ENCODE assay signal across 8 mouse cellular contexts in genomic region chr17:88626347-88626811, GRCm38 (mm10). TPM values are rescaled to one million over a fixed set of nuclear protein-coding genes. Genes with fewer than 3 reads are reported as not detected.
DNase-seq lines count a peak whose midpoint lies in the region; ATAC-seq and TF ChIP-seq lines count a peak whose summit lies in the region.

No protein-coding gene starts in this region.

- peak; percentile 44 for DNase-seq in limb, embryonic 14.5 days (ENCODE audit: low spot score)
- no peak for DNase-seq in gastrocnemius, adult 18-20 months (ENCODE audit: low spot score)
- no peak for DNase-seq in cerebellum, adult 8-10 months
- DNase-seq in layer of hippocampus, adult 11-12 months (ENCODE audit: low spot score): no peak

- H3K9me3 ChIP-seq in ES-Bruce4 (replicated peaks; ENCODE audit: control insufficient read depth, insufficient read depth, low read length, poor library complexity, severe bottlenecking): no peaks in the 10 kb centered on the region
- no peaks in the 10 kb centered on the region for H3K9me3 ChIP-seq in hindbrain, embryonic 12.5 days (replicated peaks)
- H3K9me3 ChIP-seq in limb, embryonic 14.5 days (ENCODE audit: control insufficient read depth, low read length): no peaks in the 10 kb centered on the region

- H3K9ac ChIP-seq in ES-Bruce4 (ENCODE audit: low read depth, poor library complexity, severe bottlenecking): 0 out of 2 replicates have a peak overlapping the region, but pooled peaks have one; percentile 52
- H3K9ac ChIP-seq in hindbrain, embryonic 12.5 days: no peak overlapping the region
- no peak overlapping the region for H3K9ac ChIP-seq in limb, embryonic 14.5 days (ENCODE audit: low read depth, low read length, severe bottlenecking)

- no peaks in the 10 kb centered on the region for H3K27me3 ChIP-seq in ES-Bruce4 (ENCODE audit: control insufficient read depth, insufficient read depth, low read length, poor library complexity, severe bottlenecking)
- H3K27me3 ChIP-seq in hindbrain, embryonic 12.5 days: no peaks in the 10 kb centered on the region
- no peaks in the 10 kb centered on the region for H3K27me3 ChIP-seq in limb, embryonic 14.5 days (ENCODE audit: control insufficient read depth, insufficient read depth, low read length)

- H3K27ac ChIP-seq in ES-Bruce4 (ENCODE audit: insufficient read depth, low read length): 0 out of 2 replicates have a peak overlapping the region, but pooled peaks have one; percentile 17
- H3K27ac ChIP-seq in brown adipose tissue, adult 24 weeks (replicated peaks; ENCODE audit: low read depth, low read length): peak overlapping the region; percentile 86
- peak overlapping the region; percentile 60 for H3K27ac ChIP-seq in hindbrain, embryonic 12.5 days
- H3K27ac ChIP-seq in limb, embryonic 14.5 days (replicated peaks; ENCODE audit: low read depth, low read length): peak overlapping the region; percentile 82

- peaks cover 7% of the 10 kb centered on the region for H3K4me1 ChIP-seq in ES-Bruce4 (ENCODE audit: control insufficient read depth, insufficient read depth, low read length)
- H3K4me1 ChIP-seq in brown adipose tissue, adult 24 weeks (ENCODE audit: control insufficient read depth, insufficient read depth, insufficient read length, low read length): peaks cover 34% of the 10 kb centered on the region
- peaks cover 33% of the 10 kb centered on the region for H3K4me1 ChIP-seq in hindbrain, embryonic 12.5 days
- H3K4me1 ChIP-seq in limb, embryonic 14.5 days (ENCODE audit: control insufficient read depth, insufficient read depth, low read length): peaks cover 50% of the 10 kb centered on the region

- no peaks in the 10 kb centered on the region for H3K36me3 ChIP-seq in ES-Bruce4 (ENCODE audit: control insufficient read depth, insufficient read depth, low read length, poor library complexity, severe bottlenecking)
- H3K36me3 ChIP-seq in hindbrain, embryonic 12.5 days: no peaks in the 10 kb centered on the region
- 0 out of 2 replicates have a peak, but pooled peaks cover 5% of the 10 kb centered on the region for H3K36me3 ChIP-seq in limb, embryonic 14.5 days (ENCODE audit: control insufficient read depth, insufficient read depth, low read length)

- no peak for TF ChIP-seq EP300 in ES-Bruce4 (IDR thresholded peaks at IDR 0.05; ENCODE audit: insufficient read depth, low read depth, low read length)

- no peak overlapping the region for H3K4me2 ChIP-seq in hindbrain, embryonic 12.5 days (replicated peaks)
- peak overlapping the region; percentile 36 for H3K4me2 ChIP-seq in limb, embryonic 14.5 days (replicated peaks; ENCODE audit: low read depth, low read length, severe bottlenecking)

- no peak for TF ChIP-seq POLR2A in ES-Bruce4 (IDR thresholded peaks at IDR 0.05; ENCODE audit: insufficient read depth, low read length)
- TF ChIP-seq POLR2A in limb, embryonic 14.5 days (IDR thresholded peaks at IDR 0.05; ENCODE audit: borderline replicate concordance, extremely low read depth, insufficient read depth, insufficient read length): no peak

- H3K4me3 ChIP-seq in ES-Bruce4 (ENCODE audit: low read depth, low read length): no peak overlapping the region
- no peak overlapping the region; the same call in 1 of the 2 replicates for H3K4me3 ChIP-seq in brown adipose tissue, adult 24 weeks (ENCODE audit: insufficient read depth, low read depth, low read length)
- no peak overlapping the region for H3K4me3 ChIP-seq in hindbrain, embryonic 12.5 days
- no peak overlapping the region; the same call in 1 of the 2 replicates for H3K4me3 ChIP-seq in limb, embryonic 14.5 days (replicated peaks; ENCODE audit: low read length)

- ATAC-seq in hindbrain, embryonic 12.5 days (ENCODE audit: low FRiP score): no peak
- peak; percentile 61 for ATAC-seq in limb, embryonic 14.5 days (ENCODE audit: low FRiP score, low read depth)
- ATAC-seq in erythroblast, adult 5-6 weeks (replicated peaks; ENCODE audit: low FRiP score, poor library complexity, severe bottlenecking): no peak

- no peak for TF ChIP-seq CTCF in ES-Bruce4 (IDR thresholded peaks at IDR 0.05; ENCODE audit: low read depth, low read length)

- 33% methylated on average over 7 of the region's 7 CpGs for WGBS in hindbrain, embryonic 12.5 days
- 23% methylated on average over 7 of the region's 7 CpGs for WGBS in limb, embryonic 14.5 days

RNA-seq across cellular contexts. Expression of gene Ston1, which starts 28.9 kb away (rescaled TPM):
- 30.3 and 30.7 TPM in 2 replicates for polyA plus RNA-seq in ES-Bruce4 (2011; ENCODE audit: insufficient read depth, insufficient read length, low read depth, missing spikeins)
- polyA plus RNA-seq in brown adipose tissue, adult 24 weeks (2012; ENCODE audit: insufficient read depth, insufficient read length, missing spikeins): 7.0 and 12.5 TPM in 2 replicates
- 3.1 and 3.4 TPM in 2 replicates for polyA plus RNA-seq in hindbrain, embryonic 12.5 days (2016; fragmentation: Nextera tagmentation; extraction: Ambion mirVana)
- 34.8 and 34.9 TPM in 2 replicates for polyA plus RNA-seq in limb, embryonic 14.5 days (2012; rRNA removed)
- polyA plus RNA-seq in limb, embryonic 14.5 days (2014; fragmentation: Nextera tagmentation; extraction: Ambion mirVana): 11.3 and 16.2 TPM in 2 replicates
- not detected in 2 replicates for total RNA-seq in erythroblast, adult 5-6 weeks (2015; ENCODE audit: low replicate concordance)
- not detected in 2 replicates for total RNA-seq in erythroblast, adult 5-6 weeks (2017; ENCODE audit: low replicate concordance)
- total RNA-seq in gastrocnemius, adult 18-20 months (2021): 1 to 10 TPM; 5.1 to 6.2 TPM

RNA-seq across cellular contexts. Expression of gene Gtf2a1l, which starts 42.1 kb away (rescaled TPM):
- 0.68 and 0.82 TPM in 2 replicates for polyA plus RNA-seq in ES-Bruce4 (2011; ENCODE audit: insufficient read depth, insufficient read length, low read depth, missing spikeins)
- not detected in 2 replicates for polyA plus RNA-seq in brown adipose tissue, adult 24 weeks (2012; ENCODE audit: insufficient read depth, insufficient read length, missing spikeins)
- polyA plus RNA-seq in hindbrain, embryonic 12.5 days (2016; fragmentation: Nextera tagmentation; extraction: Ambion mirVana): 0.72 and 0.87 TPM in 2 replicates
- 0.05 and 0.23 TPM in 2 replicates for polyA plus RNA-seq in limb, embryonic 14.5 days (2012; rRNA removed)
- 0.15 TPM in 1 of 2 replicates, not detected in the other for polyA plus RNA-seq in limb, embryonic 14.5 days (2014; fragmentation: Nextera tagmentation; extraction: Ambion mirVana)
- total RNA-seq in erythroblast, adult 5-6 weeks (2015; ENCODE audit: low replicate concordance): not detected in 2 replicates
- total RNA-seq in erythroblast, adult 5-6 weeks (2017; ENCODE audit: low replicate concordance): not detected in 2 replicates
- not detected for total RNA-seq in gastrocnemius, adult 18-20 months (2021)

Comparison
In these comparisons a context has a peak if more than half of its experiments do, and no peak if none do; other contexts are left out.
1. H3K27ac ChIP-seq: peak in every context shown above with its lines; median percentile 86 in brown adipose tissue, adult 24 weeks; 82 in limb, embryonic 14.5 days; 60 in hindbrain, embryonic 12.5 days; 17 in ES-Bruce4.